Mouse (Mus musculus) B cell, adult (primary cell): ENCODE data around the gene En2. TPM values are rescaled to one million over a fixed set of nuclear protein-coding genes. Genes with fewer than 3 reads are reported as not detected.

Source experiments
- total RNA-seq: library from RNA; stranded (reverse); gene quantifications from 4 replicates; pipeline ENCODE4 v1.2.4, GENCODE M21; 2023; ENCODE audit not compliant: inconsistent age

En2 gene
- total RNA-seq, result not detected in 4 replicates

DNA sequence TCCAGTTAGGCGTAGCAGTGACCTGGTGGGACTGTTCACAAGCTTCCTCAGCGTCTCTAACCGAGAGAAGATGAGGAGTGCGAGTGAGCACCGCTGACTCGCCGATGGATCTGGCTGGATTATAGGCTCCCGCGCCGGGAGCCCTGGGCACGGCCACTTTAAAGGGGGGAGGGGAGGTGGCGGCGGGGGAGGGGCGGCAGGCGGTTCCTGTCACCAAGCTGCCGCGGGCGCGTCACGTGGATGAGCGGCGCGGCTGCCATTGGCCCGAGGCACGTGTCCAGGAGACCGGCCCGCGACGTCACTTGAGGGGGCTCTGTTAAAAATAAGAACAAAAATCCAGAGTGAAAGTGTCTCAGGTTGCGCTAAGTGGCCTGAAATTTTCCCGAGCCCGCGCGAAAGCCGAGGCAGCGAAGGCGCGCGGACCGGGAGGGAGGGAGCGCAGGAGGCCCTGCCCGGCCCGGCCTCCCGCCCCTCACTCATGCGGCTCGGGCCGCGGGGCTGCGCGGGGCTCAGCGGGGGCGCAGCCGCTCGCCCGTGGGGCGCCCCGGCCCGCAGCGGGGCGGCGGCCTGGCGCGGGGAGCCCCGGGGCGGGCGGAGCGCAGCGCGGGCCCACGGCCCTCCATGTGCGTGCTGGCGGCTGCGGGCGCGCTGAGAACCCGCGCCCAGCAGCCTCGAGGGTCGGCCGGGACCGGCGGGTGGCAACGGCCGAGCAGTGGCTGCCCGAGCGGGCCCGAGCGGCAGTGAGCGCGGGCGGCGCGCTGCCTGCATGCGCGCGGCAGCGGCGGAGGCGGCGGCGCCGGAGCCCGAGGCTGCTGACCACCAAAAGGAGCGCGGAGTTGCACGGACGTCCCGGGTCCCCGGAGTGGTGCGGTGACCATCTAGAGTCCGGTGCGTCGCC lies at the start of gene En2:
TSS of gene En2 (plus strand) at position 337 of the 898 bp plus-strand sequence.

Other genes starting within 250 kb of the En2 start
- gene Insig1, start 94.3 kb upstream of the En2 start, total RNA-seq, result 85.0 to 106 TPM (median 101 TPM) in 4 replicates
- gene Cnpy1, start 80.1 kb downstream of the En2 start, total RNA-seq, result not detected in 4 replicates
- gene Rbm33, start 151.4 kb downstream of the En2 start, total RNA-seq, result 153 to 161 TPM (median 158 TPM) in 4 replicates